Mouse (Mus musculus) lung, postnatal 0 days (tissue): Measurements from ENCODE around the gene Ncapg2. TPM values are rescaled to one million over a fixed set of nuclear protein-coding genes. Genes with fewer than 3 reads are reported as not detected.

Experiments used
- ATAC-seq: fragments of 200-750 bp; cut with Nextera tagmentation; 2 replicates; pipeline ENCODE4 v1.8.0; 2017; ENCODE audit warnings: moderate library complexity
- DNase-seq: peaks from one replicate; pipeline ENCODE4 v3.0.0-alpha.2; 2016; ENCODE audit warnings: low spot score
- H3K27ac ChIP-seq: fragments of 300-500 bp; sonication (generic); 2 replicates; pipeline ENCODE4 v1.5.1; 2014; ENCODE audit warnings: antibody characterized with exemption, mild to moderate bottlenecking, low read length, mixed read lengths
- H3K27me3 ChIP-seq: fragments of 300-500 bp; sonication (generic); replicated peaks from 2 replicates; pipeline ENCODE4 v1.6.1; 2014; ENCODE audit warnings: low read length, mixed read lengths; ENCODE audit not compliant: insufficient read depth
- H3K36me3 ChIP-seq: fragments of 300-500 bp; sonication (generic); 2 replicates; pipeline ENCODE4 v1.6.1; 2014; ENCODE audit warnings: low read length, mixed read lengths; ENCODE audit not compliant: insufficient read depth
- H3K4me1 ChIP-seq: fragments of 300-500 bp; sonication (generic); 2 replicates; pipeline ENCODE4 v1.6.1; 2014; ENCODE audit warnings: antibody characterized with exemption, low read depth, low read length, mixed read lengths; ENCODE audit not compliant: insufficient read depth
- H3K4me2 ChIP-seq: fragments of 300-500 bp; sonication (generic); replicated peaks from 2 replicates; pipeline ENCODE4 v1.6.1; 2014; ENCODE audit warnings: low read depth, mild to moderate bottlenecking, low read length, moderate library complexity, mixed read lengths
- H3K4me3 ChIP-seq: fragments of 300-500 bp; sonication (generic); 2 replicates; pipeline ENCODE4 v1.5.1; 2014; ENCODE audit warnings: low read depth, low read length
- H3K9ac ChIP-seq: fragments of 300-500 bp; sonication (generic); replicated peaks from 2 replicates; pipeline ENCODE4 v1.6.1; 2014; ENCODE audit warnings: low read depth, mild to moderate bottlenecking
- H3K9me3 ChIP-seq: fragments of 300-500 bp; sonication (generic); 2 replicates; pipeline ENCODE4 v1.6.1; 2016; ENCODE audit warnings: low read length, mixed read lengths
- CTCF ChIP-seq: IDR thresholded peaks from 2 replicates; pipeline ENCODE4 v1.5.1; 2016; ENCODE audit warnings: antibody characterized with exemption, mild to moderate bottlenecking
- EP300 ChIP-seq: IDR thresholded peaks from 2 replicates; pipeline ENCODE4 v1.6.1; 2016; ENCODE audit warnings: antibody characterized with exemption, mild to moderate bottlenecking, control low read depth
- WGBS: fragments of 180-500 bp; shearing (Covaris S2); extraction: QIAGEN DNeasy Blood & Tissue Kit; methylation state at CpG from one replicate; pipeline ENCODE4 v1.1.7; 2014; 5-methylcytosine and 5-hydroxymethylcytosine counted together
- polyA plus RNA-seq: library from polyadenylated mRNA; unstranded; fragments of >200 nt; fragmentation: Nextera tagmentation; extraction: Ambion mirVana; gene quantifications from 2 replicates; pipeline ENCODE4 v1.2.1, GENCODE M21; 2015

The Ncapg2 gene
- 3.4 and 4.5 TPM in 2 replicates for polyA plus RNA-seq

DNA sequence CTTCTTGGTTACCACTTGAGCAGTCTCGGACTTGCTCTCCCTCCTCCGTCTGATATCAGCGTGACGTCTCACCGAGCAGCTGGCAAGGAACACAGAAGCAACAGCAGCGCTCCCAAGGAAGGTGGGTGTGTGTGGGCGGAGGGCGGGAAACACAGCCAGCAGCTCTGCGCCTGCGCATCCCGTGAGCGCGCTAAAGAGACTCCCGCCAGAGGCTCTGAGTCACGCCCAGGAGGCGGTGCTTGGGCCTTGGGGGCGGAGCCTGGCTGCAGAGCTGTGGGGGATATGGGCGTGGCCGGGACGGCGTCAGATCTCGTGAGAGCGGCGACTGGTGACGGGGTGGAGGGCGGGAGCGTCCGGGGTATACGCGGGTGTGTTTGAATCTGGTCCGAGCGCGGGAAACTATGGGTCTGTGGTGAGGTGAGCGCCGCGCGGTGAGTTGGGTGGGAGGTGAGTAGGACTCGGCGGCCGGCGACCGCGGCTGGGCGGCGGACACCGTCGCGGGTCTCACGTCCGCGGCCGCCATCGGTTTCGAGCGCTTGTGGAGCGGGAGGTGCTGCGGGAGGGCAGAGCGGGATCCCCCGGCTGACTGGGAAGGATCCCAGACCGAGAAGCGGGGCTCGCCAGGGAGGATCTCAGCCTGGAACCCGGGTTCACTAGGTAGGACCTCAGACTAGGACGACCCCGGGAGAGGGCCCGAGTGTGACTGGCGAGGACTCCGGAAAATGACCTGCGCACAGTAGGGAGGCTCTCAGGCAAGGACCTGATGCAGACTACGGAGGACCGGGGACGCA is at the start of gene Ncapg2:
Gene Ncapg2, plus strand, starts transcription at position 358 of the 791 bp plus-strand sequence.
- TF ChIP-seq EP300 (no peak), CTCF (no peak)
- Histone ChIP-seq H3K4me2 (peak within 1 kb of the TSS; percentile 88), H3K36me3 (no peaks in the 10 kb centered on the region; the same call in 1 of the 2 replicates), H3K4me1 (peaks cover 3% of the 10 kb centered on the region; the same call in 1 of the 2 replicates), H3K27ac (no peak within 1 kb of the TSS), H3K27me3 (no peaks in the 10 kb centered on the region), H3K9ac (peak within 1 kb of the TSS; percentile 43), H3K9me3 (no peaks in the 10 kb centered on the region), H3K4me3 (peak within 1 kb of the TSS; percentile 83)
- DNase-seq (peak; percentile 98), ATAC-seq (peak; percentile 99)
- WGBS = under 1% methylated on average over 72 of the region's 72 CpGs

- Histone ChIP-seq H3K9me3 (no peaks in the 10 kb centered on the region), H3K4me2 (no peak overlapping the region), H3K36me3 (peaks cover 31% of the 10 kb centered on the region; the same call in 1 of the 2 replicates), H3K4me3 (no peak overlapping the region), H3K9ac (no peak overlapping the region), H3K4me1 (no peaks in the 10 kb centered on the region), H3K27me3 (no peaks in the 10 kb centered on the region), H3K27ac (no peak overlapping the region)
- no peak for ATAC-seq
- no peak for DNase-seq
- TF ChIP-seq EP300 = no peak
- TF ChIP-seq CTCF = no peak
Measured at GRCm38 (mm10) chr12:116362091-116362490, 43.1 kb upstream of the Ncapg2 start.

- Histone ChIP-seq H3K27ac (no peak overlapping the region), H3K4me2 (no peak overlapping the region), H3K4me3 (no peak overlapping the region), H3K4me1 (no peaks in the 10 kb centered on the region), H3K36me3 (peaks cover 24% of the 10 kb centered on the region; the same call in 1 of the 2 replicates), H3K27me3 (no peaks in the 10 kb centered on the region), H3K9me3 (no peaks in the 10 kb centered on the region), H3K9ac (no peak overlapping the region)
- DNase-seq (no peak), ATAC-seq (no peak)
- TF ChIP-seq EP300 (no peak), CTCF (no peak)
- WGBS = 89% methylated on average over 3 of the region's 3 CpGs
Measured at GRCm38 (mm10) chr12:116366900-116367299, 38.3 kb upstream of the Ncapg2 start.

- H3K4me1 ChIP-seq = no peaks in the 10 kb centered on the region
- 96% methylated on average over 2 of the region's 2 CpGs for WGBS
- H3K9me3 ChIP-seq = no peaks in the 10 kb centered on the region
- TF ChIP-seq CTCF (no peak), EP300 (no peak)
- H3K27ac ChIP-seq = no peak overlapping the region
- ATAC-seq (no peak), DNase-seq (no peak)
- H3K4me3 ChIP-seq = no peak overlapping the region
- no peak overlapping the region for H3K4me2 ChIP-seq
- H3K9ac ChIP-seq = no peak overlapping the region
- no peaks in the 10 kb centered on the region for H3K27me3 ChIP-seq
- H3K36me3 ChIP-seq = peaks cover 24% of the 10 kb centered on the region; the same call in 1 of the 2 replicates
Measured at GRCm38 (mm10) chr12:116367346-116367745, 37.9 kb upstream of the Ncapg2 start.

- Histone ChIP-seq H3K36me3 (peaks cover 17% of the 10 kb centered on the region), H3K27ac (no peak overlapping the region), H3K27me3 (no peaks in the 10 kb centered on the region), H3K9me3 (no peaks in the 10 kb centered on the region), H3K4me2 (no peak overlapping the region), H3K4me3 (no peak overlapping the region), H3K4me1 (no peaks in the 10 kb centered on the region), H3K9ac (no peak overlapping the region)
- TF ChIP-seq CTCF = no peak
- ATAC-seq (no peak), DNase-seq (no peak)
- 75% methylated on average over 2 of the region's 2 CpGs for WGBS
Measured at GRCm38 (mm10) chr12:116368857-116369256, 36.3 kb upstream of the Ncapg2 start.

DNA sequence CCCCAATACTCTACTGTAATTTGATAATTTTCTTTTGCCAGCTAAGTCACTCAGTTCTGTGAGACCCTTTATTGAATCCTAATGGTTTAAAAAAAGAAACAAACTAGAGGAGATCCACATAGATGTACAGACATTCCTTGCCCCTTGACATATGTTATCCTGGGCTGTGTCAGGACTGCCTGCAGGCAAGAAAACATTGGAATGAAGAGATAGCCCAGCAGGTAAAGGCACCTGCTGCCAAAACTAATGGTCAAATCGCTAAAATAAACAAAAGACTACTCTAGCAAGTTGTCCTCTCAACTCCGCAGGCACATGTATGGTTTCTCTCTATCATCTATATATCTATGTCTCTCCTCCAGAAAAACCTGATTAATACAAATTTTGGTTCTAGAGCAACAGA is 22.1 kb upstream of the Ncapg2 start:
- no peak overlapping the region for H3K4me2 ChIP-seq
- H3K4me1 ChIP-seq = no peaks in the 10 kb centered on the region
- H3K36me3 ChIP-seq = no peaks in the 10 kb centered on the region
- H3K4me3 ChIP-seq = no peak overlapping the region
- H3K27ac ChIP-seq = no peak overlapping the region
- TF ChIP-seq CTCF = no peak
- TF ChIP-seq EP300 = no peak
- H3K27me3 ChIP-seq = no peaks in the 10 kb centered on the region
- WGBS = 69% methylated on average over 2 of the region's 2 CpGs
- no peak overlapping the region for H3K9ac ChIP-seq
- DNase-seq (no peak), ATAC-seq (no peak)
- no peaks in the 10 kb centered on the region for H3K9me3 ChIP-seq
